Mouse (Mus musculus) CH12.LX (cell line): ENCODE data around the gene Pde4d. TPM values are rescaled to one million over a fixed set of nuclear protein-coding genes. Genes with fewer than 3 reads are reported as not detected.

Source experiments
- DNase-seq: peaks from one replicate; pipeline ENCODE4 v3.0.0-alpha.2; 2013; ENCODE audit errors: extremely low read depth
- H3K27ac ChIP-seq: 2 replicates; pipeline ENCODE4 v1.5.1; 2012; ENCODE audit warnings: low read depth, mild to moderate bottlenecking, control low read depth, moderate library complexity; ENCODE audit not compliant: insufficient read depth
- H3K27me3 ChIP-seq: replicated peaks from 2 replicates; pipeline ENCODE3; 2012; ENCODE audit warnings: inconsistent platforms
- H3K36me3 ChIP-seq, 2 experiments: replicated peaks in 1 of 2; 2 replicates each; pipeline versions ENCODE3 to v1.6.1; 2012; ENCODE audit warnings: inconsistent platforms in 1 of 2, low read length in 1 of 2, mild to moderate bottlenecking in 1 of 2, mixed read lengths in 1 of 2, moderate library complexity in 1 of 2; ENCODE audit not compliant: control insufficient read depth in 1 of 2, insufficient read depth in 1 of 2
- H3K4me1 ChIP-seq, 2 experiments: 2 replicates each; pipeline ENCODE4 v1.6.1; 2012; ENCODE audit warnings: inconsistent platforms in 1 of 2, moderate library complexity in 1 of 2; ENCODE audit not compliant: insufficient read depth in 2 of 2, control insufficient read depth in 1 of 2
- H3K4me2 ChIP-seq: 2 replicates; pipeline ENCODE4 v1.6.1; 2012; ENCODE audit warnings: low read depth, mild to moderate bottlenecking, control low read depth; ENCODE audit not compliant: poor library complexity, insufficient read depth, severe bottlenecking
- H3K4me3 ChIP-seq, 3 experiments: fragments of 150-350 bp in 1 of 3; sonication (generic) in 1 of 3; replicated peaks in 1 of 3; 2 replicates each; pipeline versions ENCODE3 to v1.5.1; 2011 to 2012; ENCODE audit warnings: low read depth in 2 of 3, low read length in 2 of 3, mild to moderate bottlenecking in 2 of 3, moderate library complexity in 2 of 3, control low read depth in 1 of 3, improper control_type of control experiment in 1 of 3, inconsistent platforms in 1 of 3, mixed read lengths in 1 of 3; ENCODE audit not compliant: poor library complexity in 1 of 3
- H3K79me2 ChIP-seq: replicated peaks from 2 replicates; pipeline ENCODE4 v1.6.1; 2012; ENCODE audit warnings: mild to moderate bottlenecking, moderate library complexity; ENCODE audit not compliant: control insufficient read depth, poor library complexity, insufficient read depth, severe bottlenecking; ENCODE audit errors: extremely low read depth
- H3K9ac ChIP-seq: 2 replicates; pipeline ENCODE4 v1.6.1; 2012; ENCODE audit warnings: low read depth, mild to moderate bottlenecking, control low read depth, moderate library complexity; ENCODE audit not compliant: insufficient read depth
- H3K9me3 ChIP-seq: replicated peaks from 2 replicates; pipeline ENCODE3; 2012; ENCODE audit warnings: low read length, inconsistent platforms, mixed read lengths
- BHLHE40 ChIP-seq: IDR thresholded peaks from 2 replicates; pipeline ENCODE4 v1.6.1; 2011; ENCODE audit warnings: mild to moderate bottlenecking, low read depth, low read length, improper control_type of control experiment
- CHD2 ChIP-seq: IDR thresholded peaks from 2 replicates; pipeline ENCODE4 v1.6.1; 2011; ENCODE audit warnings: low read length, improper control_type of control experiment
- CTCF ChIP-seq, 2 experiments: IDR thresholded peaks in 1 of 2; conservative IDR thresholded peaks in 1 of 2; 2 replicates each; pipeline ENCODE4 v1.5.1; 2011 to 2012; ENCODE audit warnings: low read depth in 2 of 2, low read length in 2 of 2, improper control_type of control experiment in 1 of 2, inconsistent platforms in 1 of 2, mild to moderate bottlenecking in 1 of 2, moderate library complexity in 1 of 2
- E2F4 ChIP-seq: IDR thresholded peaks from 2 replicates; pipeline ENCODE4 v1.6.1; 2011; ENCODE audit warnings: low read depth, low read length, improper control_type of control experiment; ENCODE audit not compliant: insufficient replicate concordance
- ELF1 ChIP-seq: IDR thresholded peaks from 2 replicates; pipeline ENCODE4 v1.6.1; 2014; ENCODE audit warnings: low read depth, mild to moderate bottlenecking, inconsistent platforms, low read length, improper control_type of control experiment
- EP300 ChIP-seq: IDR thresholded peaks from 2 replicates; pipeline ENCODE4 v1.6.1; 2011; ENCODE audit warnings: low read length, improper control_type of control experiment
- JUND ChIP-seq: conservative IDR thresholded peaks from 2 replicates; pipeline ENCODE4 v1.6.1; 2011; ENCODE audit warnings: low read depth, low read length, improper control_type of control experiment
- KAT2A ChIP-seq: IDR thresholded peaks from 2 replicates; pipeline ENCODE4 v1.6.1; 2012; ENCODE audit warnings: low read length, improper control_type of control experiment, inconsistent platforms; ENCODE audit not compliant: insufficient replicate concordance
- MAFK ChIP-seq: IDR thresholded peaks from 2 replicates; pipeline ENCODE4 v1.6.1; 2011; ENCODE audit warnings: low read length, improper control_type of control experiment; ENCODE audit not compliant: insufficient replicate concordance
- MAX ChIP-seq: IDR thresholded peaks from 2 replicates; pipeline ENCODE4 v1.6.1; 2011; ENCODE audit warnings: low read length, improper control_type of control experiment
- MAZ ChIP-seq: IDR thresholded peaks from 2 replicates; pipeline ENCODE4 v1.6.1; 2012; ENCODE audit warnings: low read depth, mild to moderate bottlenecking, inconsistent platforms, low read length, improper control_type of control experiment, moderate library complexity
- MEF2A ChIP-seq: IDR thresholded peaks from 2 replicates; pipeline ENCODE4 v1.6.1; 2014; ENCODE audit warnings: low read depth, mild to moderate bottlenecking, inconsistent platforms, low read length, improper control_type of control experiment, borderline replicate concordance
- POLR2AphosphoS2 ChIP-seq: IDR thresholded peaks from 2 replicates; pipeline ENCODE4 v1.6.1; 2011; ENCODE audit warnings: low read depth, low read length, improper control_type of control experiment
- RAD21 ChIP-seq: IDR thresholded peaks from 2 replicates; pipeline ENCODE4 v1.6.1; 2011; ENCODE audit warnings: low read depth, mild to moderate bottlenecking, low read length, improper control_type of control experiment, moderate library complexity
- SIN3A ChIP-seq: IDR thresholded peaks from 2 replicates; pipeline ENCODE4 v1.6.1; 2012; ENCODE audit warnings: low read length, improper control_type of control experiment, inconsistent platforms
- SMC3 ChIP-seq: IDR thresholded peaks from 2 replicates; pipeline ENCODE4 v1.6.1; 2011; ENCODE audit warnings: low read depth, low read length, improper control_type of control experiment
- TBP ChIP-seq: conservative IDR thresholded peaks from 2 replicates; pipeline ENCODE4 v1.6.1; 2011; ENCODE audit warnings: low read depth, low read length, improper control_type of control experiment
- ZC3H11A ChIP-seq: IDR thresholded peaks from 2 replicates; pipeline ENCODE4 v1.6.1; 2012; ENCODE audit warnings: low read depth, mild to moderate bottlenecking, inconsistent platforms, low read length, improper control_type of control experiment
- ZKSCAN1 ChIP-seq: IDR thresholded peaks from 2 replicates; pipeline ENCODE4 v1.6.1; 2012; ENCODE audit warnings: low read depth, inconsistent platforms, low read length, improper control_type of control experiment, borderline replicate concordance
- ZNF384 ChIP-seq: IDR thresholded peaks from 2 replicates; pipeline ENCODE4 v1.6.1; 2012; ENCODE audit warnings: low read depth, low read length, improper control_type of control experiment, inconsistent platforms
- dilution Hi-C: fragments of 300-500 bp; cut with MboI; formaldehyde crosslinking; loops from 2 replicates; pipeline ENCODE4 v1.14.3; 2020; ENCODE audit warnings: low sequenced_read_pairs; ENCODE audit not compliant: extremely low pct_unique_long_range_greater_than_20kb, extremely low pct_ligation_motif_present
- in situ Hi-C: fragments of 300-500 bp; cut with MboI; formaldehyde crosslinking; loops from 3 replicates; pipeline ENCODE4 v1.14.3; 2019; ENCODE audit warnings: low sequenced_read_pairs, low pct_ligation_motif_present, low pct_unique_long_range_greater_than_20kb, mixed read lengths
- polyA plus RNA-seq: library from polyadenylated mRNA; unstranded; fragments of >175 nt; gene quantifications from 2 replicates; pipeline ENCODE4 v1.2.1, GENCODE M21; 2012; ENCODE audit warnings: low read depth; ENCODE audit not compliant: insufficient read length
- total RNA-seq, 2 experiments: library from RNA; depleted of rRNA; stranded (reverse); fragments of 300-350 nt in 1 of 2; fragments of >200 nt in 1 of 2; gene quantifications; 2 replicates each; pipeline ENCODE4 v1.2.3; 2012 to 2014

The Pde4d gene
- total and polyA plus RNA-seq, 3 experiments, result not detected

DNA sequence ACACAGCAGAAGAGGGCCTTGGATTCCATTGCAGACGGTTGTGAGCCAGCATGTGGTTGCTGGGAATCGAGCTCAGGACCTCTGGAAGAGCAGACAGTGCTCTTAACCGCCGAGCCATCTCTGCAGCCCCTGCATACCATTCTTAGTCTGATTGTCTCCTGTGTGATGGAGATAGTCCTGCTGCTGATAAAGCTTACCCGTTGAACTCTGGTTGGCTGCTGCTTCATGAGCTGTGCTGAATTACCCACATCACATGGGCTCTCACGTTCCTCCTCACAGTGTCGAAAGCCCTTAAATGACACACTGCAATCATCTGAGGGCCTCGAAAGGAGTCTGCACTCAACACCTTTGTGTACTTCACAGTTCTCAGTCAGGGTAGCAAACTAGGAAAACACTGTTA, 1468.9 kb downstream of the Pde4d start:
- in situ Hi-C loops, result no loop called here
- Histone ChIP-seq H3K4me3 (no peak overlapping the region), H3K4me2 (no peak overlapping the region), H3K4me1 (no peaks in the 10 kb centered on the region), H3K9me3 (peaks cover 56% of the 10 kb centered on the region), H3K27ac (no peak overlapping the region), H3K9ac (no peak overlapping the region), H3K36me3 (no peaks in the 10 kb centered on the region), H3K27me3 (no peaks in the 10 kb centered on the region), H3K79me2 (no peaks in the 10 kb centered on the region)
- dilution Hi-C loops, result no loop called here
- no peak for DNase-seq
- TF ChIP-seq CTCF (conservative IDR thresholded peaks at IDR 0.05 in 1 of 2, IDR thresholded peaks at IDR 0.05 in 1 of 2; ENCODE audit: low read depth in 2 of 2, low read length in 2 of 2) (no peak), TBP (no peak), KAT2A (no peak), ZNF384 (no peak), E2F4 (no peak), JUND (no peak), MAZ (no peak), BHLHE40 (no peak), RAD21 (no peak), CHD2 (no peak), ZKSCAN1 (no peak), MEF2A (no peak), EP300 (no peak), POLR2AphosphoS2 (no peak)

DNA sequence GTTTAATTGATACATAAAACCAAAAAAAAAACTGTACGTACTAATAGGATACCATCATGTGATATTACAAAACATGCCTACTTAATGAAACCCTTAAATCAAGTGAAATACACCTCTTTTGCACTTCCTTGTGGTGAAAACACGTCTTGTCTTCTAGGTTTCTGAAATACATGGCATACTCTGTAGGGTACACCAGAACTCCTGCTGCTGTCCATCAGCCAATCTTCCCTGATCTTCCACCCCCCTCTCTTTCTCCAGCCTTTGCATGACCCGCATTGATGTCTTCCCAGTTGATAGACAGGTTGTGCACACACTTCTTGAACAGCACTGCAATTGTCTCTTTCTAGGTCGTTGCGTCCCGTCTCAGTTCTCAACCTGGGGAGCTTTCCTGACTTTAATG, 1470.5 kb downstream of the Pde4d start:
- no peak overlapping the region for H3K4me2 ChIP-seq
- no peak overlapping the region for H3K27ac ChIP-seq
- no peaks in the 10 kb centered on the region for H3K36me3 ChIP-seq
- peaks cover 54% of the 10 kb centered on the region for H3K9me3 ChIP-seq
- no peaks in the 10 kb centered on the region for H3K27me3 ChIP-seq
- no peak for DNase-seq
- H3K4me3 ChIP-seq, result no peak overlapping the region
- H3K79me2 ChIP-seq, result no peaks in the 10 kb centered on the region
- TF ChIP-seq ZC3H11A (no peak), MAFK (no peak), MAX (no peak), ELF1 (no peak), RAD21 (no peak), TBP (no peak), ZNF384 (no peak), SMC3 (no peak), SIN3A (no peak), EP300 (no peak)
- in situ Hi-C loops (no loop called here), dilution Hi-C loops (no loop called here)
- H3K9ac ChIP-seq, result no peak overlapping the region
- no peaks in the 10 kb centered on the region for H3K4me1 ChIP-seq
